Mouse (Mus musculus): ENCODE results near the gene Gm20715. TPM values are rescaled to one million over a fixed set of nuclear protein-coding genes. Genes with fewer than 3 reads are reported as not detected.

The Gm20715 gene
- polyA plus RNA-seq, 1 experiment from 2014 or later: not detected

GRCm38 (mm10) chr7:6381431-6381830, 28.6 kb upstream of the Gm20715 start:
- H3K4me2 ChIP-seq: no peak overlapping the region
- ATAC-seq (ENCODE audit: insufficient number of reproducible peaks, low FRiP score): no peak
- no peaks in the 10 kb centered on the region for H3K27me3 ChIP-seq (replicated peaks)
- H3K36me3 ChIP-seq: no peaks in the 10 kb centered on the region
- H3K4me1 ChIP-seq (replicated peaks): peaks cover 11% of the 10 kb centered on the region
- H3K27ac ChIP-seq (ENCODE audit: poor library complexity, severe bottlenecking): no peak overlapping the region
- H3K9me3 ChIP-seq (replicated peaks): no peaks in the 10 kb centered on the region
- 80% methylated on average over 2 of the region's 2 CpGs for WGBS
- no peak overlapping the region for H3K9ac ChIP-seq
- H3K4me3 ChIP-seq: no peak overlapping the region

- no peaks in the 10 kb centered on the region for H3K27me3 ChIP-seq (replicated peaks)
- H3K9ac ChIP-seq: peak within 1 kb of the TSS; percentile 77
- H3K4me3 ChIP-seq: peak within 1 kb of the TSS; percentile 83
- peaks cover 11% of the 10 kb centered on the region for H3K4me1 ChIP-seq (replicated peaks)
- peaks cover 9% of the 10 kb centered on the region; the same call in 1 of the 2 replicates for H3K36me3 ChIP-seq
- H3K27ac ChIP-seq (ENCODE audit: poor library complexity, severe bottlenecking): 0 out of 2 replicates have a peak within 1 kb of the TSS, but pooled peaks have one; percentile 24
- peak within 1 kb of the TSS; percentile 79 for H3K4me2 ChIP-seq
- no peaks in the 10 kb centered on the region for H3K9me3 ChIP-seq (replicated peaks)
- under 1% methylated on average over 28 of the region's 28 CpGs for WGBS
- peak; percentile 97 for ATAC-seq (ENCODE audit: insufficient number of reproducible peaks, low FRiP score)
Observed at GRCm38 (mm10) chr7:6383044-6383455, 27.0 kb upstream of the Gm20715 start, which contains the start of gene Zfp28. TSS of gene Zfp28 (plus strand) at chr7:6383295.

GRCm38 (mm10) chr7:6384011-6384410, 26.1 kb upstream of the Gm20715 start:
- Histone ChIP-seq H3K4me3 (peak overlapping the region; percentile 83), H3K4me1 (replicated peaks) (peaks cover 11% of the 10 kb centered on the region), H3K9ac (no peak overlapping the region; the same call in 1 of the 2 replicates), H3K27ac (ENCODE audit: poor library complexity, severe bottlenecking) (no peak overlapping the region), H3K36me3 (peaks cover 11% of the 10 kb centered on the region; the same call in 1 of the 2 replicates), H3K4me2 (peak overlapping the region; percentile 79), H3K27me3 (replicated peaks) (no peaks in the 10 kb centered on the region), H3K9me3 (replicated peaks) (no peaks in the 10 kb centered on the region)
- 52% methylated on average over 8 of the region's 8 CpGs for WGBS
- ATAC-seq (ENCODE audit: insufficient number of reproducible peaks, low FRiP score): no peak

- H3K27ac ChIP-seq (ENCODE audit: poor library complexity, severe bottlenecking): no peak overlapping the region
- 90% methylated on average over 8 of the region's 8 CpGs for WGBS
Observed at GRCm38 (mm10) chr7:6386995-6387394, 23.1 kb upstream of the Gm20715 start.

GRCm38 (mm10) chr7:6388971-6389370, 21.1 kb upstream of the Gm20715 start:
- H3K4me1 ChIP-seq (replicated peaks): peaks cover 3% of the 10 kb centered on the region
- WGBS: 79% methylated on average over 5 of the region's 5 CpGs
- H3K27me3 ChIP-seq (replicated peaks): no peaks in the 10 kb centered on the region
- 0 out of 2 replicates have a peak, but pooled peaks cover 7% of the 10 kb centered on the region for H3K9me3 ChIP-seq (replicated peaks)
- peaks cover 59% of the 10 kb centered on the region for H3K36me3 ChIP-seq
- H3K27ac ChIP-seq (ENCODE audit: poor library complexity, severe bottlenecking): no peak overlapping the region
- no peak for ATAC-seq (ENCODE audit: insufficient number of reproducible peaks, low FRiP score)
- no peak overlapping the region for H3K9ac ChIP-seq
- H3K4me3 ChIP-seq: no peak overlapping the region
- no peak overlapping the region for H3K4me2 ChIP-seq

More at GRCm38 (mm10) chr7:6386995-6387394, 23.1 kb upstream of the Gm20715 start:
- Histone ChIP-seq H3K36me3 (peaks cover 39% of the 10 kb centered on the region), H3K9me3 (replicated peaks) (no peaks in the 10 kb centered on the region), H3K4me3 (no peak overlapping the region), H3K4me1 (replicated peaks) (peaks cover 11% of the 10 kb centered on the region), H3K4me2 (no peak overlapping the region), H3K27me3 (replicated peaks) (no peaks in the 10 kb centered on the region), H3K9ac (no peak overlapping the region)
- ATAC-seq (ENCODE audit: insufficient number of reproducible peaks, low FRiP score): no peak

- Histone ChIP-seq H3K36me3 (peaks cover 64% of the 10 kb centered on the region), H3K4me3 (no peak overlapping the region), H3K27me3 (replicated peaks) (no peaks in the 10 kb centered on the region), H3K4me2 (no peak overlapping the region), H3K9ac (no peak overlapping the region), H3K9me3 (replicated peaks) (0 out of 2 replicates have a peak, but pooled peaks cover 9% of the 10 kb centered on the region), H3K27ac (ENCODE audit: poor library complexity, severe bottlenecking) (no peak overlapping the region), H3K4me1 (replicated peaks) (no peaks in the 10 kb centered on the region)
- WGBS: 64% methylated on average over 5 of the region's 5 CpGs
- ATAC-seq (ENCODE audit: insufficient number of reproducible peaks, low FRiP score): no peak
Observed at GRCm38 (mm10) chr7:6389449-6389848, 20.6 kb upstream of the Gm20715 start.

- Histone ChIP-seq H3K27ac (ENCODE audit: poor library complexity, severe bottlenecking) (no peak within 1 kb of the TSS), H3K4me1 (replicated peaks) (no peaks in the 10 kb centered on the region; the same call in 1 of the 2 replicates), H3K9me3 (replicated peaks) (0 out of 2 replicates have a peak, but pooled peaks cover 3% of the 10 kb centered on the region), H3K9ac (peak within 1 kb of the TSS; percentile 62; the same call in 1 of the 2 replicates), H3K36me3 (peaks cover 26% of the 10 kb centered on the region), H3K4me3 (peak within 1 kb of the TSS; percentile 54), H3K4me2 (peak within 1 kb of the TSS; percentile 77), H3K27me3 (replicated peaks) (no peaks in the 10 kb centered on the region)
- ATAC-seq (ENCODE audit: insufficient number of reproducible peaks, low FRiP score): peak; percentile 77; the same call in 1 of the 2 replicates
- WGBS: 27% methylated on average over 25 of the region's 25 CpGs
Observed at GRCm38 (mm10) chr7:6397996-6398975, 11.8 kb upstream of the Gm20715 start, which contains the start of gene Smim17. TSS of gene Smim17 (plus strand) at chr7:6398715.

- no peak for ATAC-seq (ENCODE audit: insufficient number of reproducible peaks, low FRiP score)
- Histone ChIP-seq H3K4me1 (replicated peaks) (no peaks in the 10 kb centered on the region), H3K36me3 (no peaks in the 10 kb centered on the region), H3K4me2 (no peak overlapping the region), H3K9me3 (replicated peaks) (0 out of 2 replicates have a peak, but pooled peaks cover 4% of the 10 kb centered on the region), H3K27ac (ENCODE audit: poor library complexity, severe bottlenecking) (no peak overlapping the region), H3K4me3 (no peak overlapping the region), H3K27me3 (replicated peaks) (peaks cover 18% of the 10 kb centered on the region), H3K9ac (no peak overlapping the region)
- WGBS: 6% methylated on average over 22 of the region's 22 CpGs
Observed at GRCm38 (mm10) chr7:6414626-6415441, 4.8 kb downstream of the Gm20715 start.

GRCm38 (mm10) chr7:6415442-6415787, 5.3 kb downstream of the Gm20715 start:
- H3K9me3 ChIP-seq (replicated peaks): 0 out of 2 replicates have a peak, but pooled peaks cover 4% of the 10 kb centered on the region
- ATAC-seq (ENCODE audit: insufficient number of reproducible peaks, low FRiP score): no peak
- H3K36me3 ChIP-seq: no peaks in the 10 kb centered on the region
- H3K4me3 ChIP-seq: no peak overlapping the region
- no peak overlapping the region for H3K9ac ChIP-seq
- peaks cover 18% of the 10 kb centered on the region for H3K27me3 ChIP-seq (replicated peaks)
- H3K4me1 ChIP-seq (replicated peaks): no peaks in the 10 kb centered on the region
- WGBS: 19% methylated on average over 8 of the region's 8 CpGs
- no peak overlapping the region for H3K27ac ChIP-seq (ENCODE audit: poor library complexity, severe bottlenecking)
- no peak overlapping the region for H3K4me2 ChIP-seq

GRCm38 (mm10) chr7:6419894-6420293, 9.8 kb downstream of the Gm20715 start:
- Histone ChIP-seq H3K36me3 (no peaks in the 10 kb centered on the region), H3K4me1 (replicated peaks) (no peaks in the 10 kb centered on the region), H3K4me3 (no peak overlapping the region), H3K27me3 (replicated peaks) (peaks cover 12% of the 10 kb centered on the region), H3K27ac (ENCODE audit: poor library complexity, severe bottlenecking) (no peak overlapping the region), H3K9ac (no peak overlapping the region), H3K9me3 (replicated peaks) (peaks cover 3% of the 10 kb centered on the region; the same call in 1 of the 2 replicates), H3K4me2 (no peak overlapping the region)
- ATAC-seq (ENCODE audit: insufficient number of reproducible peaks, low FRiP score): no peak
- WGBS: 70% methylated on average over 6 of the region's 6 CpGs
